Mouse (Mus musculus): ENCODE measurements around the gene Dgat2. TPM values are rescaled to one million over a fixed set of nuclear protein-coding genes. Genes with fewer than 3 reads are reported as not detected.

Gene Dgat2
- total RNA-seq, 2 experiments from 2014 or later = 13.0 to 20.0 TPM

Other genes with a start within 250 kb of the Dgat2 start
- gene Uvrag, start 41.6 kb downstream of the Dgat2 start, total RNA-seq (2021) = 10 to 100 TPM; 28.9 to 30.4 TPM
- under 1 TPM; 0.15 to 0.16 TPM for gene Mogat2, start 55.9 kb upstream of the Dgat2 start, total RNA-seq (2021)
- gene Map6, start 84.7 kb upstream of the Dgat2 start, total RNA-seq (2021) = 10 to 100 TPM in 1 of 2 experiments, 1 to 10 TPM in 1; 8.3 to 11.5 TPM
- 100 to 1,000 TPM; 409 to 535 TPM for gene Serpinh1, start 170.5 kb upstream of the Dgat2 start, total RNA-seq (2021)
- gene Gdpd5, start 198.7 kb upstream of the Dgat2 start, total RNA-seq (2021) = 10 to 100 TPM; 17.1 to 19.2 TPM

All from gastrocnemius, postnatal 4 days (tissue).